Mouse (Mus musculus) hematopoietic multipotent progenitor cell, adult 10-12 weeks (in vitro differentiated cells): Measurements from ENCODE around the gene Rtp3. TPM values are rescaled to one million over a fixed set of nuclear protein-coding genes. Genes with fewer than 3 reads are reported as not detected.

Experiments used
- polyA plus RNA-seq: library from polyadenylated mRNA; stranded (reverse); fragments of >175 nt; gene quantifications from 2 replicates; pipeline ENCODE4 v1.2.3, GENCODE M21; 2012; ENCODE audit warnings: low replicate concordance

Gene Rtp3
- polyA plus RNA-seq = not detected in 2 replicates

GRCm38 (mm10) chr9:110990204-110990603 is at the start of gene Rtp3:
Gene Rtp3 (minus strand): TSS chr9:110990583.

GRCm38 (mm10) chr9:111019022-111019421 is 28.6 kb upstream of the Rtp3 start, which contains the start of gene Ltf:
Gene Ltf (plus strand): TSS chr9:111019271.

DNA sequence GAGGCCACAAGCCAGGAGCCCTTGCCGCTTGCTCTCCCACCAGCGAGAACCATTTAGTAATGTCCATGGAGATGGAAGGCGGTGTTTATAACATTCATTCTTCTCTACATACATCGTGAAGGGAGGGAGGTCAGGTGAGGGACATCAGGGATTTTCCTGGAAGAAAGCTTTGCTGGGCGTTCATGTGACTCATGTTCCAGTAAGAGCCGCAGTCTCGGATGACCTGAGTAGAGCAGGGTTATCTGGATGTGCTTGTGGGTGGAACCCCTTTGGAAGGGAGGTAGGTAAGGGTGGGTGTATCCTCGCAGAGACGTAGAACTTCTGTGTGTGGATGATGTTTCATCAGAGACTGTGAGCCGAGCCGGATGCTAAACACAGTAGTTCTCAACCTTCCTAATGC is 39.0 kb downstream of the Rtp3 start, which contains the start of gene Lrrc2:
TSS of gene Lrrc2 (plus strand) at position 149 of the 400 bp plus-strand sequence.

GRCm38 (mm10) chr9:110945926-110946325 is 44.5 kb downstream of the Rtp3 start, which contains the start of gene Tdgf1:
Gene Tdgf1 (minus strand): TSS chr9:110946158.

Other genes with a start within 250 kb of the Rtp3 start
- not detected in 2 replicates for gene Myl3, start 248.7 kb downstream of the Rtp3 start, polyA plus RNA-seq
- 0.34 and 0.69 TPM in 2 replicates for gene Pth1r, start 243.4 kb downstream of the Rtp3 start, polyA plus RNA-seq
- gene Prss42, start 192.4 kb downstream of the Rtp3 start, polyA plus RNA-seq = not detected in 2 replicates
- gene Prss44, start 176.6 kb downstream of the Rtp3 start, polyA plus RNA-seq = not detected in 2 replicates
- gene Prss43, start 163.9 kb downstream of the Rtp3 start, polyA plus RNA-seq = not detected in 2 replicates
- gene Prss45, start 156.0 kb downstream of the Rtp3 start, polyA plus RNA-seq = not detected in 2 replicates
- not detected in 2 replicates for gene Prss46, start 146.1 kb downstream of the Rtp3 start, polyA plus RNA-seq
- gene Prss50, start 132.6 kb downstream of the Rtp3 start, polyA plus RNA-seq = 0.66 and 4.9 TPM in 2 replicates
- 24.6 and 28.9 TPM in 2 replicates for gene Als2cl, start 110.7 kb downstream of the Rtp3 start, polyA plus RNA-seq
- 0.85 and 2.7 TPM in 2 replicates for gene Tmie, start 110.5 kb downstream of the Rtp3 start, polyA plus RNA-seq
- not detected in 2 replicates for gene Fam240a, start 73.7 kb downstream of the Rtp3 start, polyA plus RNA-seq
- not detected in 2 replicates for gene Tdgf1, start 44.4 kb downstream of the Rtp3 start, polyA plus RNA-seq
- gene Lrrc2, start 39.0 kb downstream of the Rtp3 start, polyA plus RNA-seq = not detected in 2 replicates
- 7.0 and 8.8 TPM in 2 replicates for gene Ltf, start 28.7 kb upstream of the Rtp3 start, polyA plus RNA-seq
- 1.1 and 3.3 TPM in 2 replicates for gene Ccrl2, start 66.9 kb upstream of the Rtp3 start, polyA plus RNA-seq
- gene Lrrfip2, start 127.0 kb upstream of the Rtp3 start, polyA plus RNA-seq = 15.4 and 15.9 TPM in 2 replicates